Mouse (Mus musculus) megakaryocyte, embryonic 14.5 days (primary cell): ENCODE data around the gene Apoe.

Source experiments
- FLI1 ChIP-seq: IDR thresholded peaks from 2 replicates; pipeline ENCODE4 v1.6.1; 2012; ENCODE audit warnings: low read length, inconsistent platforms, mixed read lengths
- GATA1 ChIP-seq: IDR thresholded peaks from 3 replicates; pipeline ENCODE4 v1.6.1; 2012; ENCODE audit warnings: mixed read lengths, low read length, inconsistent platforms, borderline replicate concordance

DNA sequence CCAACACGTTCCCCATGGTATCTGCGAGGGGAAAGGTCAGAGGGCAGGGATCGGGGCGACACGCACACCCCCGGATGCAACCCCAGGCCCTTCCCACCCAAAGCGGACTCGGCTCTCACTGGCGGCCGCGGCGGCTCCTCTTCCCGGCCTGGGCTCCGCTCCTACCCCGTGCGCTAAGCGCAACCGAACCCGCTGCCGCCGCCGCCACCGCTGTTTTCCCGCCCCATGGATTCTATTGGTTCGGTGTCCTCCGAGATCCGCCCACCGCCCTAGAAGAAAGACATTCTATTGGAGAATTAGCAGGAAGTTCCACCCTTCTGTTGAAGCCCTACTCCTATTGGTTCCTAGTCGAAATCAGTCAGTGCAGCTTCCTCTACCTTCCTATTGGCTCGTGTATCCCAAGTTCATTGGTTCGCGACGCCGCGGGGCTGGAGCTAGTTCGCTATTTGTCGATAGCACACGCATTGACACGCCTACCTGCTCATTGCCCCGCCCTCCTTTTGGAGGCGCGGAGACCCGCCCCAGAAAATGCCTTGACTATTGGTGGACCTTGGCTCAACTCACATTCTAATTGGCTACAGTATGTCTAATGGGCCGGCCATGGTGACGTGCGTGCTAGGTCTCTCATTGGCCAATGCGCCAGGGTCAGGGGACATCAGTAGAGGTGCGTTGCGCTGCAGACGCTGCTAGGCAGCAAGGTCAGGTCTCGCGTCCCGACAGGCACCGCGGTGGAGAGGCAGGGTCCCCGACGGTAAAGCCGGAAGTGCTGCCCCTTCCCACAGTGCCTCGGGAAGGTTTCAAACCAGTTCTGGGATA, 16.5 kb upstream of the Apoe start, which contains the start of gene Tomm40:
- TF ChIP-seq GATA1 (no peak), FLI1 (no peak)
